Comparison of ENCODE assay signal across 8 mouse cellular contexts in the genomic region with DNA sequence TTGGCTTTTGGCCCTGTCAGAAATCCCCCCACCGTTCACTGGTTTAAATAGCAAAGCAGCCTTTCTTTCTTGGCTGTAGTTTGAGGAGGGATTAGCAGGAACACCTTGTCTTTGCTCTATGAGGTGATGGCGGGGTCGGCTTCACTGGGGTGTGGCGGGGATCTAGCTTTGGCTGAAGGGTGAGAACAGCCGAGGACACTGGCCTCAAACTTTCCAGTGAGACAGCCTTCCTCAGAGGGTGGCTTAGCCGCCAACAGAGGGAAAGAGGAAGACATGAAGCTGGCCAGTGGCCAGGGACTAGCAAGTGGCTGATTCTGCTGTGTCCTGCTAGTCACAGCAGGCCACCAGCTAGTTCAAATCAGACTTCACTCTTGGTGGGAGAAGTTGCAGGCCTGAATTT. TPM values are rescaled to one million over a fixed set of nuclear protein-coding genes. Genes with fewer than 3 reads are reported as not detected.
A peak's percentile ranks its signal among the peaks of the same experiment; 100 is the strongest.
DNase-seq lines count a peak whose midpoint lies in the region.

No protein-coding gene starts in this region.

- intact Hi-C loops in left cerebral cortex, postnatal 25 days (cut with DNase I): no loop called here
- intact Hi-C loops in left cerebral cortex, postnatal 4 days (cut with DNase I): no loop called here

- peak; percentile 49 to 69 for DNase-seq in cerebellum, postnatal 10 days
- DNase-seq in cerebellum, adult 9-11 months: no peak
- DNase-seq in left cerebral cortex, postnatal 25 days (ENCODE audit: low spot score in 2 of 2): peak; percentile 30 to 31
- DNase-seq in left cerebral cortex, adult 8-10 months (ENCODE audit: low spot score in 2 of 2): no peak
- peak; percentile 49 for DNase-seq in gastrocnemius, postnatal 25 days
- DNase-seq in left cerebral cortex, postnatal 4 days: peak; percentile 49
- DNase-seq in T-cell, adult 2 months (ENCODE audit: low spot score): no peak
- no peak for DNase-seq in yolk sac, embryonic 10.5 days (ENCODE audit: low spot score)

RNA-seq across cellular contexts. Expression of a gene that starts 33.2 kb away (rescaled TPM):
- total RNA-seq in left cerebral cortex, postnatal 25 days (2021): under 1 TPM; 0.34 to 0.60 TPM
- under 1 TPM; 0.21 to 0.39 (median 0.26) TPM for total RNA-seq in left cerebral cortex, adult 8-10 months (2022)
- total RNA-seq in gastrocnemius, postnatal 25 days (2021): not detected
- total RNA-seq in left cerebral cortex, postnatal 4 days (2021): under 1 TPM; 0.26 to 0.42 TPM

RNA-seq across cellular contexts. Expression of a gene that starts 34.1 kb away (rescaled TPM):
- under 1 TPM in 1 of 2 experiments, not detected in 1; 0.23 TPM for total RNA-seq in left cerebral cortex, postnatal 25 days (2021)
- under 1 TPM; 0.23 to 0.82 (median 0.55) TPM for total RNA-seq in left cerebral cortex, adult 8-10 months (2022)
- total RNA-seq in gastrocnemius, postnatal 25 days (2021): under 1 TPM; 0.67 to 0.80 TPM
- under 1 TPM; 0.18 to 0.40 TPM for total RNA-seq in left cerebral cortex, postnatal 4 days (2021)

RNA-seq across cellular contexts. Expression of a gene that starts 49.6 kb away (rescaled TPM):
- 100 to 1,000 TPM; 261 to 273 TPM for total RNA-seq in left cerebral cortex, postnatal 25 days (2021)
- 100 to 1,000 TPM; 197 to 255 (median 240) TPM for total RNA-seq in left cerebral cortex, adult 8-10 months (2022)
- total RNA-seq in gastrocnemius, postnatal 25 days (2021): 100 to 1,000 TPM in 1 of 2 experiments, 10 to 100 TPM in 1; 96.1 to 126 TPM
- total RNA-seq in left cerebral cortex, postnatal 4 days (2021): 100 to 1,000 TPM; 180 to 182 TPM

RNA-seq across cellular contexts. Expression of a gene that starts 49.6 kb away (rescaled TPM):
- total RNA-seq in left cerebral cortex, postnatal 25 days (2021): 1 to 10 TPM; 5.2 to 6.0 TPM
- total RNA-seq in left cerebral cortex, adult 8-10 months (2022): 1 to 10 TPM; 3.2 to 5.1 (median 3.8) TPM
- 1 to 10 TPM; 2.4 to 3.0 TPM for total RNA-seq in gastrocnemius, postnatal 25 days (2021)
- 1 to 10 TPM; 8.5 to 8.6 TPM for total RNA-seq in left cerebral cortex, postnatal 4 days (2021)

RNA-seq across cellular contexts. Expression of a gene that starts 51.5 kb away (rescaled TPM):
- total RNA-seq in left cerebral cortex, postnatal 25 days (2021): 10 to 100 TPM; 45.9 to 47.1 TPM
- 10 to 100 TPM; 41.0 to 46.9 (median 42.0) TPM for total RNA-seq in left cerebral cortex, adult 8-10 months (2022)
- total RNA-seq in gastrocnemius, postnatal 25 days (2021): 10 to 100 TPM; 26.9 to 36.2 TPM
- 10 to 100 TPM; 64.2 to 73.1 TPM for total RNA-seq in left cerebral cortex, postnatal 4 days (2021)

Comparison
In these comparisons a context has a peak if more than half of its experiments do, and no peak if none do; other contexts are left out.
1. DNase-seq: peak in cerebellum, postnatal 10 days (2 of 2), left cerebral cortex, postnatal 25 days (2 of 2), gastrocnemius, postnatal 25 days (single experiment) and left cerebral cortex, postnatal 4 days (single experiment); none in cerebellum, adult 9-11 months (single experiment), left cerebral cortex, adult 8-10 months (0 of 2), T-cell, adult 2 months (single experiment) and yolk sac, embryonic 10.5 days (single experiment).